Mouse (Mus musculus): ENCODE measurements around the gene Cdx2. TPM values are rescaled to one million over a fixed set of nuclear protein-coding genes. Genes with fewer than 3 reads are reported as not detected.

Cdx2 gene
- polyA plus RNA-seq, 2 experiments from 2014 or later, result not detected

Other genes with a start within 250 kb of the Cdx2 start
- 10 to 100 TPM; 19.6 to 29.9 TPM for gene Lnx2, start 230.7 kb downstream of the Cdx2 start, polyA plus RNA-seq (2017; shearing (Covaris generic))
- gene Polr1d, start 230.2 kb downstream of the Cdx2 start, polyA plus RNA-seq (2017; shearing (Covaris generic)), result 100 to 1,000 TPM; 126 to 148 TPM
- gene Gsx1, start 118.6 kb downstream of the Cdx2 start, polyA plus RNA-seq (2017; shearing (Covaris generic)), result not detected
- not detected for gene Pdx1, start 37.3 kb downstream of the Cdx2 start, polyA plus RNA-seq (2017; shearing (Covaris generic))
- not detected for gene Urad, start 15.2 kb upstream of the Cdx2 start, polyA plus RNA-seq (2017; shearing (Covaris generic))
- under 1 TPM in 1 of 2 experiments, not detected in 1; 0.37 TPM for gene Flt3, start 93.2 kb upstream of the Cdx2 start, polyA plus RNA-seq (2017; shearing (Covaris generic))
- gene Pan3, start 122.9 kb upstream of the Cdx2 start, polyA plus RNA-seq (2017; shearing (Covaris generic)), result 100 to 1,000 TPM; 180 to 227 TPM